Mouse (Mus musculus) spleen, postnatal 36 days (tissue): Measurements from ENCODE around the gene Kif3c.
A peak's percentile ranks its signal among the peaks of the same experiment; 100 is the strongest.

Experiments used
- DNase-seq, 2 experiments: peaks; one replicate each; pipeline ENCODE4 v3.0.0; 2022; ENCODE audit warnings: low spot score in 2 of 2, mixed read lengths in 1 of 2

The Kif3c gene

GRCm38 (mm10) chr12:3364508-3365448, at the start of gene Kif3c:
Kif3c (plus strand) TSS chr12:3365132.
- DNase-seq: peak; percentile 56 to 67

DNA sequence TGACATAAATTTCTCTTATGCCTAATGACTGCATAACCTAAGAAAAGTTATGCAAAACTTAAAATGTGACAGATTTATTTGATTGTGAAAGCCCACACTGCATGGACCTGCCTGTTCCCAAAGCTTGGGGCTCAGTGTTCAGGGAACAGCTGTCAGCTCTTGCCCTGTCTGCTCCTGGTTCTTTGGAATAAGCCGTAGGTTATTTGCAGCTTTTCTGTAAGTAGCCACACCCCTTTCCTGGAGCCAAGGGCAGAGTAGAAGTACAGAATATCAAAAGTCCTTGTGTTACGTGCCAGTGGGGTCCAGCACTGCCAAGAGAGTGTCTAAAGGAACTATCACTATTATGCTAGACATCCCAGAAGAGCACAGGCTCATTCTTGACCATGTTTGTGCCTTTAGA, 48.8 kb upstream of the Kif3c start:
- no peak for DNase-seq

- no peak for DNase-seq
These were observed 48.0 kb upstream of the Kif3c start for GRCm38 (mm10) chr12:3316937-3317336.

GRCm38 (mm10) chr12:3319377-3319776, 45.6 kb upstream of the Kif3c start:
- DNase-seq: no peak

DNA sequence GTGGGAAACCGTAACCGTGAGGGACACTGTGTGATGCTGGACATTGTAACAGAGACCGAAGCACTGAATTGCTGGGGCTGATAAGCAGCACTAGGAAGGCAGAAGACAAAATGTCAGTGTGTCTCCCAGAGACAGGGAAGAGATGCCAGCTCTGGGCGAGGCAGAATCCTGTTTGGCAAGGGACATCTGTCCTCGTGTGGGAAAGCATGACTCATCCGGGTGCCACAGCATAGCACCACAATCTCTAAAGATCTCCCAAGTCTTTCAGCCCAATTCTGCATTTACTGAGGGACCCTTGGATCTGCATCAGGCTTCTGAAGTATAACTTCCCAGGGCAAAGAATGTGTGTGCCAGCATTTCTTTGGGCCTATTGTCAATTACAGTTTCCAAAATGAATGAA, 41.7 kb upstream of the Kif3c start:
- DNase-seq: no peak

DNA sequence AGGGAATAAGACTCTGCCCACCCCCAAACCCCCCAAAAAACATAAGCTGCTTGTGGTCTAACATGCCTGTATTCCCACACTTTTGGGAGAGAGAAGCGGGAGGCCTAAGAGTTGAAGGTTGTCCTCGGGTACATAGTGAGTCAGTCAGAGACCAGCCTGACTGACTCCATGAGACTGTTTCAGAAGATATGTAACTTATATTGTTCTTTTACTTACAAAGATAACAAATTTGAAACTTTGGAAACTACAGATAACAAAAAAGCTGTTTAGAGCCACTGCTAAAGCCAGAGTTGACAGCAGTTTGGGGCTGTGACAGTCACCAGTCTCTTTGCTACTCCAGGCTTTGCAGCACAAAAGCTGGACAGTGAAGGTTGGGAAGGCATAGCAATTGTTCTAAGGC, 39.7 kb upstream of the Kif3c start:
- DNase-seq: no peak

DNA sequence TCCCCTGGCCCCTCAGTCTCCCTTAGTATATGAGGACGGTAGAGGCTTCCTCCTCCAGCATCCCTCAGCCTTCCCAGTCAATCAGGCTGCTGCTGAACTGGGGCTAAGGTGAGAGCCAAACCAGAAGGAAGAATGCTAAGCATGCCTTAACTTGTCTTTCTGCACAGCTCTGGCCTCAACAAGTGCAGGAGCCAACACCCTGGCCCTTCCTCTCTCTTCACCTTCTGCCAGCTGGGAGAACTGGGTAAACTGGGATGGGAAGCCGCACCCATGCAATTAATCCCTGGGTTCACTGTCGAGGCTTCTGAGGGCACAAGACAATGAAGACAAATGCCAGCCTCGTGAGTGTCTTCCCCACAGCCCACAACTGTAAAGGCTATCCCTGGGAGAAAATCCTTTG, 35.3 kb upstream of the Kif3c start:
- no peak for DNase-seq

DNA sequence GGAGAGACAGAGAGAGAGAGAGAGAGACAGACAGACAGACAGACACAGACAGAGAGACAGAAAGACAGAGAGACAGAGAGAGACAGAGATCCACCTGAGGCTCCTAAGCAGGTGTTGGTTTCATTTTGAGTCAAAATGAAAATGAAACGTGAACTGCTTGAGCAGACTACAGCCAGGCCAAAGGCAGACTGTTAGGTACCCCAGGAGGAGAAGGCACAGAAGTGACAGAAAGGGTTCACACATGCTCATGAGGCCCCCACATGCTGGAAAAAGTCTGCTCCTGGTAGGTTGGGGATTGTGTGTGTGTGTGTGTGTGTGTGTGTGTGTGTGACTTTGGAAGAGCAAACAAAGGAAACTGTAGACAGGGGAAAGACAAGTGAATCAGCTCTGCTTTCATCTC, 26.0 kb upstream of the Kif3c start:
- peak; percentile 45 to 53 for DNase-seq

GRCm38 (mm10) chr12:3344155-3344554, 20.8 kb upstream of the Kif3c start:
- DNase-seq: no peak

DNA sequence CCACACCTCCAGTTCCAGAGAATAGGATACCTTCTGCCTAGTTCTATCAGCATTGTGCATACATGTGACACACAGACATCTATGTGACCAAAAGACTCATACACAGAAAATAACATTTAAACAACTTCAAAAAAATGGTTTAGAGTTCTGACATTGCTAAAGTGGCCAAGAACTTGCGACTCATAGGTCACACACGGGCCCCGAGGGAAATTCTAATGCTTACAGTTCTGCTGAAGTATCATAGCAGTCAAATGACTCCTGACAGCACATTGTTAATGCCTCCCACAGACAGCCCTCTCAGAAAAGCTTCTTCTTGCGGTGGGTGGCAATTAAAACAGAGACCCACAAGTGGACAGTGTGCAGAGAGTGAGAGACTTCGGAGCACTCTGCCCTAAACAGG, 19.9 kb upstream of the Kif3c start:
- no peak for DNase-seq

DNA sequence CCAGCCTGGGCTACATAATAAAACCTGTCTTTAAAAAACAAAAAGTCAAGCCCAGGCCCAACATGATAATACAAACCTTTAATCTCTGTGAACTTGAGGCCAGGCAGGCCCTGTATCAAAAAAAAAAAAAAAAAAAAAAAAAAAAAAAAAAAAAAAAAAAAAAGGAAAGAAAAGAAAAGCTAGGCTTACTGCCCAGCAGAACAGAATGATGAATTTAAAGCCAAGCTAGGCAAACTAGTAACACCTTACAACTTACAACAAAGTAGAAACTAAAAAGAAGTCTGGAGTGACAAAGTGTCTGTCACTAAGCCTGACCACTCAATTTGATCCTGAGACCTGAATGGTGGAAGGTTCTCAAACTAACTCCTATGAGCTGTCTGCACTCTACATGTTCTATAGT, 17.2 kb upstream of the Kif3c start:
- no peak for DNase-seq

GRCm38 (mm10) chr12:3349387-3349786, 15.5 kb upstream of the Kif3c start:
- DNase-seq: peak in 1 of 2 experiments; percentile 23

DNA sequence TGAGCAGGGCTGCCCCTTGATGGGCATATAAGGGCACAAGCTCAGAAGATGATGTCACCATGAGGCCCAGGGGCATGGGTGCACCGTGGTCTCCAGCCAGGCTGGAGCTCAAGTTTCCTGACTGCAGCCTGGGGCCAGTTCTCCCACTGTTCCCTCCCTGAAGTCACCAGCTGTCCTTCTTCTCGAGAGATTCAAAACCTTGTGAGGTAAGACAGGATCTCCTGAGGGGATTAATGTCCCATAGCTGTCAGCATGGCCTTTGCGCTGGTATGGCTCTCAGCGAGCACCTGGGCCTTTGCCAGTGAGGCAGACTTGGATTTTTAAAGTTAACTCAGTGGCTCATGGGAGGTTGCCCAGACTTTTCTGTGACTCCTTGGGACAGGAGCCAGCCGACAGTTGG, 14.8 kb upstream of the Kif3c start:
- no peak for DNase-seq

- no peak for DNase-seq
These were observed 12.7 kb upstream of the Kif3c start for GRCm38 (mm10) chr12:3352216-3352615.

DNA sequence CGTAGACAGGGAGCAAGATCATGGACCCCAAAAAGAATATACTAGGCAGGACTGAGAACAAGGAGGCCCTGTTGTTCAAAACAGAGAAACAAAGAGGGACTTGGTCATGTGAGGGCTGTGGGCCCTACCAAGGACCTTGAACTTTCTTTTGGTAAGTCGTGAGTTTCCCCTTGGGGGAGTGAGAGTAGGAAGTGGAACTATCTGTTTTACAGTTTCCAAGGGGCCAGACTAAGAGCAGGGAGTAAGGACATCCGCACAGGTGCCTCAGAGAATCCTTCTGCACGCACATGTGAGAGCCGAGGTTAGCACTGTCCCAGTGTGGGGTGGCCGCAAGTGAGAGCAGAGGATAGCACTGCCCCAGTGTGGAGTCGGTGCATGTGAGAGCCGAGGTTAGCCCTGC, 9.9 kb upstream of the Kif3c start:
- peak; percentile 23 to 25 for DNase-seq

- DNase-seq: peak; percentile 44 to 46
These were observed 8.1 kb upstream of the Kif3c start for GRCm38 (mm10) chr12:3356824-3357223.

DNA sequence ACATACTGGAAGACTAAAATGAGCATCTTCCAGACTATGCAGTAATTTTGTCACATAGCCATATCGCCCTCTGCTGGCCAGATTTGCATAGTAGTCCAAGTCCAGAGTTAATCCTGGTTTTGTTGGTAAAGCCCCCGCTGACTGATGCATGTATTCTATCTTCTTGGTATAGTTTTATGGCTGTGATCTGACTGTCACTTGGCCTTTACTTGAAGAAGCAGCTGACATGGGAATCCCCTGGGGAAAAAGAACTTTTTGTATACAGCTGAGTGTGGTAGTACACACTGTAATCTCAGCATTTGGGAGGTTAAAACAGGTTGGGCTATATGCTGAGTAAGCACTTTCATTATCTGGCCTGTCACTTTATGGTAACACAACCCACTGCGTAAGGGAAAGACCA, 5.6 kb upstream of the Kif3c start:
- peak; percentile 66 to 73 for DNase-seq

GRCm38 (mm10) chr12:3360043-3360442, 4.9 kb upstream of the Kif3c start:
- DNase-seq: peak in 1 of 2 experiments; percentile 11

DNA sequence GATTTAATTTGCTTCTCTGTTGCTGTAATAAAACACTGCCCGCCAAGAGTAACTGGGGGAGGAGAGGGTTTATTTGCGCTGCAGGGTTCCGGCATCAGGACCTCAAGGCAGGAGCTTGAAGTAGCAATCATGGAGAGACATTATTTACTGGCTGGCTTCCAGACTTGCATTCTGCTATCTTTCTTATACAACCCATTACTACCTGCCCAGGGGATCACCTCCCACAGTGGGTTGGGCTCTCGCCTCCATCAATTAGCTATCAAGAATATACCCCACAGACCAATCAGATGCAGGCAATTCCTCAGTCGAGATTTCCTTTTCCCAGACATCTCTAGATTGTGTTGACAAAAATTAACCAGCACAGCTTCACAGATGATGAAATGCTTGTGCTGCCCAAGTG, 856 bp upstream of the Kif3c start:
- no peak for DNase-seq

DNA sequence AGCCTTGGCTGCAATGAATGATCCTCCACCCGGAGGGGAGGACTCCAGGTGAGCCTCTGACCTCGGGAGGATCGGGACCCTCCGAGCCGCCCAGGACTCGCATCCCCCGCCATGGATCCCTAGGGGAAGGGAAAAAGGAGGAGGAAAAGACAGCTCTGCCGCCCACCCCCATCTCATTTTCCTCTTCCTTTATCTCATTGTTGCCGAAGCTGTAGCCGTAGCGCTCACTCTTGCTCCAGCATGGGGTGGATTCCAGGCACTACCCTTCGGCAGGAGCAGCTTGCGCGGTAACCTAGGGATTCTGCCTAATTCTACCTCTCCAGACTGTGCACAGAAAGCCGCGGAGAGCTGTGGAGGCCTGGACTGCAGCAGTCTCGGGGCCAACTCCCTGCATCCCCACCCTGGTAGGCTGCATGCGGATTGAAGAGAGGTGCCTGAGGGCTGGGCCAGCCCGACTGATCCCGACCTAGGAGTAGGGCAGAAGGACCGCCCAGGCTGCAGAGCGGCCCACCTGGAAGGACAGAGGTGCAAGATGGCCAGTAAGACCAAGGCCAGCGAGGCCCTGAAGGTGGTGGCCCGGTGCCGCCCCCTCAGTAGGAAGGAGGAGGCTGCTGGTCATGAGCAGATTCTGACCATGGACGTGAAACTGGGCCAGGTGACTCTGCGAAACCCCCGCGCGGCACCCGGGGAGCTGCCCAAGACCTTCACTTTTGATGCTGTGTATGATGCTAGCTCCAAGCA, 687 bp downstream of the Kif3c start:
- DNase-seq: no peak

- DNase-seq: no peak
These were observed 1.4 kb downstream of the Kif3c start for GRCm38 (mm10) chr12:3366190-3366956.

DNA sequence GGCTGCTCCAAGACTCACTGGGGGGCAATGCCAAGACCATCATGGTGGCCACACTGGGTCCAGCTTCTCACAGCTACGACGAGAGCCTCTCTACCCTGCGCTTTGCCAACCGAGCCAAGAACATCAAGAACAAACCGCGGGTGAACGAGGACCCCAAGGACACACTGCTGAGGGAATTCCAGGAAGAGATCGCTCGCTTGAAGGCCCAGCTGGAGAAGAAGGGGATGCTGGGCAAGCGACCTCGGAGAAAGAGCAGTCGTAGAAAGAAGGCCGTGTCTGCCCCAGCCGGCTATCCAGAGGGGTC, 2.0 kb downstream of the Kif3c start:
- no peak for DNase-seq
